Mouse (Mus musculus): ENCODE data around the gene Gm20605. TPM values are rescaled to one million over a fixed set of nuclear protein-coding genes. Genes with fewer than 3 reads are reported as not detected.

The Gm20605 gene
- 13.4 and 18.2 TPM in 2 replicates for total RNA-seq (2021)
- long read RNA-seq, partial matches to known transcripts, result 3 of 8 reads
- long read RNA-seq, other reads (novel, unspliced or antisense), result 5 of 8 reads

DNA sequence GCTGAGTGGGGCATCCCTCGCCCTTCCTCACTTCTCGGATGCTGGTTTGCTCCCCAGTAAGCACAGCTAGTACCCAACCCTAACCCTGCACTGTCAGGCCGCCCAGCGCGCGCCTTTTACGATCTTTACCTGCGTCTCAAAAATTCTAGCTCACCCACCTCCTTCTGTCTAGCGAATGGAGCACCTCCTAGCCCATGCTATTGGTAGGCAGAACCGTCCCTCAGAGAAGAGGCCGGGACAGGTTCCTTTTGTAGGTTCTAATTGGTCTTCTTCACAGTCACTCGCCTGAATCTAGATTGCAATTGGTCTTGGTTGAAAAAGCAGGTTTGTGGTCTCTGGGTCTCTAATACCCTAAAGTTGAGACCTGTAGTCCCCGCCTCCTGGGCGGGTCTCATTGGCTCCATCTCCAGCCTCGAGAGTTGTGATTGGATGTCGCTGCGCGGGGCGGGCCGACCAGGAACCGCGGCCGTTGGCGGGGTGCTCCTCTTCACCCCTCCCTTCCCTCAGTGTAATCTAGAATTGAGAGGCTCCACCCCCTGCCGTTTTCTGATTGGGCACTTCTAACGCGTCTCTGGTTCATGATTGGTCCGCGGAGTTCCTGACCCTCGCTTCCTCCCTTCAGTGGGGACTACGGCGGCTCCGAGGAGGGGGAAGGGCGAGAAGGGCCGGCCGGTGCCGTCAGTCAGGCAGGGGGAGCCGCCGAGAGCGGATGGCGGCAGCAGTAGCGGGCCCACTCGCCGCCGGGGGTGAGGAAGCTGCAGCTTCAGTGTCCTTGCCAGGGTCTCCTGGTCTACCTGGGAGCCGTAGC lies at the start of gene Gm20605, which contains the start of the genes Fbxo24 and Lrch4:
Gene Gm20605 (plus strand): TSS at position 678 of the 808 bp plus-strand sequence.
Gene Fbxo24 (minus strand): TSS at position 505 of the 808 bp plus-strand sequence.
Gene Lrch4 (plus strand): TSS at position 624 of the 808 bp plus-strand sequence.
- peak; percentile 98 for DNase-seq

DNA sequence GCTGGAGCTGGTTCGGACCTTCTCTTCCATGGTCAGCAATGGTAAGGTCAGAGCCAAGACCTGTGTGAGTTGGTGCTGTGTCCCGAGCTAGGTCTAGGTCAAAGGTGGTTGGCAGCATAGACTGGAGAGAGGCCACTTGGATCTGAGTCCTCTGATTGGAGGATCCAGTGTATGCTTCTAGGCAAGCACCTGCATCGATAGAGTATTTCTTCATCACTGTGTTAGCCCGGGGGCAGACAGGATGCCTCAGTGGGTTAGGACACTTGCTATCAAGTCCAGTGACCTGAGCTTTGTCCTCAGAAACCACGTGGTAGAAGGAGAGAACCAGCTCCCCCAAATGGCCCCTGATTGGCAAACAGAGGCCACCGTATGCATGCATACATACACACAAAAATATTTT lies 48.7 kb upstream of the Gm20605 start:
- no peak for DNase-seq

DNA sequence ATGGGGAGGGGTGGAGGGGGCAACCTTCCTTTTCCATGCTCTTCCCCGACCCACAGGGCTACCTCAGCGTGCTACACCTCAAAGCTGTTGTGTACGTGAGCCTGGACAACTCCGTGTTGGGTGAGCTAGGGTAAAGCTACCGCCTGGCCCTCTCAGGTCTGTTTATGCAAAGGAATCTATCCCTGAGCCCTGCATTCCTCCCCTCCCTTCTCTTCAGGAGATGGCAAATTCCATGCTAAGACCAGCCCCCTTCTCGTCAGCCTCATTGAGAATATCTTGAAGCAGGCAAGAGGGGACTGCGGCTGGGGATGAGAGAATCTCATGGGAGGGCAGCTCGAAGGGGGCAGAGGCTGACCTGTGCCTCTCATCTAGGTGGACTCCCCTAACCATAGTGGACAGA lies 46.3 kb upstream of the Gm20605 start:
- DNase-seq, result no peak

DNA sequence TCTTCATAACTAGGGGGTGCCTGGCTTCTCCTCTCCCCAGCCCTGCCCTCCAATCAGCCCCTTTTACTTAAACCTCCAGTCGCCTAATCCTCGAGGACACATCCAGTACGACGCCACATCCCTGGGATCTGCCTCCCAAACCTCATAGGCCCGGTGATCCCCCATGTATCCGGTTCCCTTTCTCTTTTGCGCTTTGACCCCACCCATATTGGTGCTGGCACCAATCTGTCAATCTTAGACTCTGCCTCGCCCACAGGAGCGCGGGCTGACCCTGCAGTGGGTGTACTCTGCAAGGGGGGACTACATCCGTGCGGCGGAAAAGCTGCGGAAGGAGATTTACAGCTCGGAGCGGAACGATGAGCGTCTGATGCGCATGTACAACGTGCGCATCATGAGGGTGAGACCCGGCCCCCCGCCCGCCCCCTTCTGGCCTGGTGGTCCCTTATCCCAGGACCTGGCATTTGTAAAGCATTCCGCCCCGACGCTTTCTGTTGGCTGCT lies 45.3 kb upstream of the Gm20605 start:
- no peak for DNase-seq

DNA sequence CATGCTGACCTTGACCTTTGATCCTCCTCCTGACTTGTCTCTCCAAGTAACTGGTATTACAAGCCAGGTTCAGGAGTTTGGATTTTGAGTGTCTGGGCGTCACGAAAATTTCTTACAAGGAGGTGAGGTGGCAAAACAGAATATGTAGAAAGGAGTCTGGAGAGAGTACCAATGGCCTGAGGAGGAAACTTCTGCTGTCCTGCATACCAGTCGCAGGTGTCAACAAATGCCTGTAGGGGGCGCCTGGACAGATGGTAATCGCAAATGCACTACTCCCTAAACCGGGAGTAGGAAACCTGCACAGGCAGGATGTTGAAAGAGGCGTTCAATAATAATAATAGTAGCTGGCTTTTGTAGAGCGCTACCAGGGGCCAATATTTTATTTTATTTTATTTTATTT lies 44.0 kb upstream of the Gm20605 start:
- DNase-seq, result peak; percentile 75

- DNase-seq, result no peak
These were observed 38.5 kb upstream of the Gm20605 start for GRCm38 (mm10) chr5:137590507-137590906.

GRCm38 (mm10) chr5:137595921-137596320 lies 33.1 kb upstream of the Gm20605 start:
- no peak for DNase-seq

DNA sequence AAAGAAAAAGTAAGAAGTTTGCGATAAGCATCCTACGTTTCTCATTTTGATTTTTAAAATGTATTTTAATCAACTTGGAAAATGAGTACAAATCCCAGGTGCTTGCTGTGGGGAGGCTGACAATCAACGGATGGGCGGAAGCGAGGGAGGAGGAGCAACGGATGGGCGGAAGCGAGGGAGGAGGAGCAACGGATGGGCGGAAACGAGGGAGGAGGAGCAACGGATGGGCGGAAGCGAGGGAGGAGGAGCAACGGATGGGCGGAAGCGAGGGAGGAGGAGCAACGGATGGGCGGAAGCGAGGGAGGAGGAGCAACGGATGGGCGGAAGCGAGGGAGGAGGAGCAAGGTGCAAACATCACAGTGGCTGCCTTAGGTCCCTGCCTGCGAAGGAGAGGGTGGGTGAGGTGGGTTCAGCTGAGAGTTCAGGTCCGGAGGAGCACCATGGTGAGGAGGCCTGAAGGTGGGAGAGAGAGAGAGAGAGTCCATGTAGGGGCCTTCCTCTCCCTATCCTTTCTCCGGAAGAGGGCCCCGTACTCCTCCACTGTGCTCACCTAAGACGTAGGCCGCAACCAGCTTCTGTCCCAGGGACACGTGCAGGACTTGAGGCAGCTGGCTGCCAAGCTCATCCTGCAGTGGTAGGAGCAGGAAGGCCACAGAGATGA lies 32.2 kb upstream of the Gm20605 start:
- DNase-seq, result no peak

DNA sequence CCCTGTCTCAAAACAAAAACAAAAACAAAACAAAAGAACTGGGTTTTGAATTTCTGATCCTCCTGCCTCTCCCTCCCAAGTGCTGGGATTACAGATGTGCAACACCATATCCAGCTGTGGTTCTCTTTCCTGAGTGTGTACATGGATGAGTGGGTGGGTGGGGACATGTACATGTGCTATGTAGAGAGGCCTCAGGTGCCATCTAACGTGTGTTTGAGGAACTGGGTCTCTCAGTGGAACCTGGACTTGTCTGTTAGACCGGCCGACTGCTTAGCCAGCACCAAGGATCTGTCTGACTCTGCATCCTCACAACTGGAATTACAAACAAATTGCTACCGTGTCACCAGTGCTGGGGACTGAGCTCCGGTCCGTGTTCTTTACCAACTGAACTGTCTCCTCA lies 31.4 kb upstream of the Gm20605 start:
- DNase-seq, result no peak

GRCm38 (mm10) chr5:137598100-137598826 lies 30.7 kb upstream of the Gm20605 start:
- DNase-seq, result no peak

DNA sequence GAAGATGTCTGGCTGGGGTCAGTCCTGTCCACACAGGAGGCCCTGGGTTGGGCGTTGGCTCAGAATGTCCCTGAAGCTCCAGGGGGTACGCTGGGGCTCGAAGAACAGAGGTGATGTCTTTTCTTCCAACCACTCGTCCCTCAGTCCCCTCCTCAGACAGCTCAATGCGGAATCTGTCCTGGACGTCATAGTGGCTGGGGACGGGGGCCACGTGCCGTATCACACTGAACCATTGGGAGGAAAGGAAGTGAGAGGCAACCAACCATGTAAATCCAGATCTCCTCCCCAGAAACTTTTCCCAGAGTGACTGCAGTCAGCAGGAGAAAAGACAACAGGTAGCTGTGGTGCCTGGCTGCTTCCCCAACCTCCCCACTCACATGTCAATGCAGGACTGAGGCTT lies 29.4 kb upstream of the Gm20605 start:
- no peak for DNase-seq

GRCm38 (mm10) chr5:137600281-137600618 lies 28.7 kb upstream of the Gm20605 start:
- no peak for DNase-seq

- DNase-seq, result peak; percentile 96
These were observed 28.2 kb upstream of the Gm20605 start, which contains the start of gene Mospd3 for GRCm38 (mm10) chr5:137600619-137601364. Gene Mospd3 (minus strand): TSS chr5:137601058.

DNA sequence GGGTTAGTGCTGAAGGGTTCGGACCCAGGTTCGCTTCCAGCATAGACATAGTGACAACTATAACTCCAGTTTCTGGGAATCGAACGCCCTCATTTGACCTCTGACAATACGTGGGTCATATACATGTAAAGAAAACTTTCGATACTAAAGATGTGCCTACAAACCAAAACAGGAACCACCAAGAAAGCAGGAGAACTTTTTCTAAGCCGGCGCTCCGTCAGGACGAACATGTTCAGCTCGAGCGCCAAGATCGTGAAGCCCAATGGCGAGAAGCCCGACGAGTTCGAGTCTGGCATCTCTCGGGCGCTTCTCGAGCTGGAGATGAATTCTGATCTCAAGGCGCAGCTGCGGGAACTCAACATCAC lies 27.6 kb upstream of the Gm20605 start:
- DNase-seq, result peak; percentile 23

DNA sequence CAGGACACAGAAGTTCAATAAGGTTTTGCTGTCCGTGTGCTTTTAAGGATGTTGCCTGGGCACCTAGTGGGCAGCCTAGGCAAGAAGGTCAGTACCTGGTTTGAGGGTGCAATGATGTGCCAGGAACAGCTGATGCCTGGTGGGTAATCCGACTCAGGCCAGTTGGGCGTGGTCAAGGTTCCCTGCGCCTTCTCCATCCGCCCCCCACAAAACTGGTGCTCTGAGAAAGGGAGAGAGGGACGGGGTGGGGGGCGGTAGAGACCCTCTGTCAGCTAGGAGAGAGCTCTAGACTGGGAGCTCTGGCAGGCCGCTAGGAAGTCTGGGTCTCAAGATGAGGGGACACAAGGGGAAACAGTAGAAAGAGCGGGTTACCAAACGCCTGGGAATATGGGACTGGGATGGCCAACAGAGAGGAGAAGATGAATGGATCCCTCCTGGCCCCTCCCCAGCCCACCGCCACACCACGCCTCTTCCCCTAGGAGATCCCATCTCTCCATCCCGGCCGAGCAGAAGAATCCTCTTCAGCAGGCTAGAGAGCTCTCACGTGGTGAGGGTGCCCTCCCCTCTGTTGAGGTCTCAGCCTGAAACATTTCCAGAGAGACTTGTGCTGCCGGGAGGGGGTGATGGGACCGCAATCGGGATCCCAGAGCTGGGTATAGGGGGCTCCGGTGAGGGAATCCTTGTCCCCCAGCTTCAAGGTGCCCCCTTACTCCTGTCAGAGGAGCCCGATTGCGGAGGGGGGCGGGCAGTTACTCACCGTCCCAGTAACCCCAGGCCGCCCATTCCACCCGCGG lies 20.9 kb upstream of the Gm20605 start:
- DNase-seq, result no peak

- DNase-seq, result no peak
These were observed 20.3 kb upstream of the Gm20605 start for GRCm38 (mm10) chr5:137608654-137609190.

GRCm38 (mm10) chr5:137609292-137609691 lies 19.7 kb upstream of the Gm20605 start:
- no peak for DNase-seq

- DNase-seq, result no peak
These were observed 18.9 kb upstream of the Gm20605 start for GRCm38 (mm10) chr5:137610056-137610455.

GRCm38 (mm10) chr5:137610548-137611244 lies 18.3 kb upstream of the Gm20605 start:
- peak; percentile 82 for DNase-seq

- DNase-seq, result peak; percentile 77
These were observed 17.8 kb upstream of the Gm20605 start for GRCm38 (mm10) chr5:137611245-137611602.
